Mouse (Mus musculus) kidney, adult 10 weeks (tissue): ENCODE measurements around the gene Ankk1. TPM values are rescaled to one million over a fixed set of nuclear protein-coding genes. Genes with fewer than 3 reads are reported as not detected.

Experiments
- polyA plus RNA-seq: library from polyadenylated mRNA; stranded (reverse); fragments of 350-450 nt; fragmentation: Illumina TruSeq; extraction: RNeasy Lipid Tissue Mini Kit (QIAGEN cat#74804); gene quantifications from one replicate; pipeline ENCODE4 v1.2.3, GENCODE M21; 2014; ENCODE audit warnings: low read depth, low replicate concordance

Gene Ankk1
- polyA plus RNA-seq = not detected

GRCm38 (mm10) chr9:49426921-49427320 lies at the start of gene Ankk1:
Gene Ankk1 (minus strand): TSS chr9:49427021.

Other genes with a start within 250 kb of the Ankk1 start
- gene Gm4894, start 176.5 kb downstream of the Ankk1 start, polyA plus RNA-seq = not detected
- gene Drd2, start 86.4 kb downstream of the Ankk1 start, polyA plus RNA-seq = not detected
- gene Ttc12, start 59.2 kb upstream of the Ankk1 start, polyA plus RNA-seq = 5.5 TPM